Mouse (Mus musculus) frontal cortex, adult 2 months (tissue): ENCODE data around the gene Tmod2. TPM values are rescaled to one million over a fixed set of nuclear protein-coding genes. Genes with fewer than 3 reads are reported as not detected.
"Not testable (repeated sequence)": the region's sequence is repeated elsewhere in the genome, so short reads cannot be mapped to it uniquely, and the experiment has no call there.

Source experiments
- DNase-seq, 2 experiments: peaks; one replicate each; pipeline ENCODE4 v3.0.0; 2022; ENCODE audit warnings: low spot score in 1 of 2; ENCODE audit errors: extremely low spot score in 1 of 2
- polyA plus RNA-seq: library from polyadenylated mRNA; depleted of rRNA; stranded (reverse); fragments of >200 nt; gene quantifications from 2 replicates; pipeline ENCODE4 v1.2.3, GENCODE M21; 2012

The Tmod2 gene
- polyA plus RNA-seq, 1 experiment = 99.2 TPM

GRCm38 (mm10) chr9:75558812-75559511 is 52.2 kb downstream of the Tmod2 start:
- no peak for DNase-seq

- DNase-seq = no peak
Measured at GRCm38 (mm10) chr9:75558360-75558759, 52.8 kb downstream of the Tmod2 start.

- no peak for DNase-seq
Measured at GRCm38 (mm10) chr9:75553719-75554118, 57.4 kb downstream of the Tmod2 start.

GRCm38 (mm10) chr9:75551342-75551741 is 59.8 kb downstream of the Tmod2 start:
- DNase-seq = peak in 1 of 2 experiments; percentile 44

- no peak for DNase-seq
Measured at GRCm38 (mm10) chr9:75549010-75549409, 62.1 kb downstream of the Tmod2 start.

GRCm38 (mm10) chr9:75546885-75547553 is 64.1 kb downstream of the Tmod2 start:
- DNase-seq = no peak

GRCm38 (mm10) chr9:75545514-75545913 is 65.6 kb downstream of the Tmod2 start:
- no peak for DNase-seq

GRCm38 (mm10) chr9:75541497-75541896 is 69.6 kb downstream of the Tmod2 start:
- no peak for DNase-seq

- DNase-seq = no peak
Measured at GRCm38 (mm10) chr9:75536422-75536821, 74.7 kb downstream of the Tmod2 start.

GRCm38 (mm10) chr9:75534431-75534962 is 76.6 kb downstream of the Tmod2 start:
- DNase-seq = no peak

GRCm38 (mm10) chr9:75532989-75533388 is 78.1 kb downstream of the Tmod2 start:
- not testable (repeated sequence) for DNase-seq

- DNase-seq = no peak
Measured at GRCm38 (mm10) chr9:75532461-75532860, 78.7 kb downstream of the Tmod2 start.

GRCm38 (mm10) chr9:75529358-75529757 is 81.8 kb downstream of the Tmod2 start:
- no peak for DNase-seq

GRCm38 (mm10) chr9:75528096-75528495 is 83.0 kb downstream of the Tmod2 start:
- DNase-seq = no peak

- DNase-seq = no peak
Measured at GRCm38 (mm10) chr9:75527368-75528059, 83.6 kb downstream of the Tmod2 start.

GRCm38 (mm10) chr9:75523646-75524045 is 87.5 kb downstream of the Tmod2 start:
- peak in 1 of 2 experiments; percentile 43 for DNase-seq

- no peak for DNase-seq
Measured at GRCm38 (mm10) chr9:75522217-75522616, 88.9 kb downstream of the Tmod2 start.

- peak in 1 of 2 experiments; percentile 44 for DNase-seq
Measured at GRCm38 (mm10) chr9:75521788-75522187, 89.3 kb downstream of the Tmod2 start.

- DNase-seq = no peak
Measured at GRCm38 (mm10) chr9:75520940-75521339, 90.2 kb downstream of the Tmod2 start.

GRCm38 (mm10) chr9:75517751-75518150 is 93.4 kb downstream of the Tmod2 start:
- DNase-seq = no peak
